Mouse (Mus musculus) embryonic facial prominence, embryonic 11.5 days (tissue): ENCODE results near the gene Arhgap44. TPM values are rescaled to one million over a fixed set of nuclear protein-coding genes. Genes with fewer than 3 reads are reported as not detected.

Source experiments
- ATAC-seq: fragments of 200-750 bp; cut with Nextera tagmentation; replicated peaks from 2 replicates; pipeline ENCODE4 v1.8.0; 2017; ENCODE audit warnings: low read depth; ENCODE audit not compliant: insufficient number of reproducible peaks, low FRiP score, low TSS enrichment
- DNase-seq: peaks from one replicate; pipeline ENCODE4 v3.0.0-alpha.2; 2015; ENCODE audit warnings: low spot score
- H3K27ac ChIP-seq: fragments of 300-500 bp; sonication (generic); replicated peaks from 2 replicates; pipeline ENCODE4 v1.5.1; 2014; ENCODE audit warnings: mild to moderate bottlenecking, low read depth, low read length, control low read depth
- H3K27me3 ChIP-seq: fragments of 300-500 bp; sonication (generic); 2 replicates; pipeline ENCODE4 v1.6.1; 2014; ENCODE audit warnings: mild to moderate bottlenecking, low read length, moderate library complexity, mixed read lengths; ENCODE audit not compliant: control insufficient read depth, insufficient read depth
- H3K36me3 ChIP-seq: fragments of 300-500 bp; sonication (generic); replicated peaks from 2 replicates; pipeline ENCODE4 v1.6.1; 2014; ENCODE audit warnings: low read depth, mild to moderate bottlenecking, low read length, moderate library complexity, mixed read lengths; ENCODE audit not compliant: control insufficient read depth, insufficient read depth
- H3K4me1 ChIP-seq: fragments of 300-500 bp; sonication (generic); 2 replicates; pipeline ENCODE4 v1.6.1; 2014; ENCODE audit warnings: low read length, mixed read lengths; ENCODE audit not compliant: control insufficient read depth, insufficient read depth
- H3K4me2 ChIP-seq: fragments of 300-500 bp; sonication (generic); 2 replicates; pipeline ENCODE4 v1.6.1; 2014; ENCODE audit warnings: low read depth, mild to moderate bottlenecking, control low read depth, low read length, moderate library complexity
- H3K4me3 ChIP-seq: fragments of 300-500 bp; sonication (generic); 2 replicates; pipeline ENCODE4 v1.5.1; 2014; ENCODE audit warnings: low read depth, low read length, control low read depth
- H3K9ac ChIP-seq: fragments of 300-500 bp; sonication (generic); replicated peaks from 2 replicates; pipeline ENCODE4 v1.6.1; 2014; ENCODE audit warnings: mild to moderate bottlenecking, control low read depth, low read length
- H3K9me3 ChIP-seq: fragments of 300-500 bp; sonication (generic); replicated peaks from 2 replicates; pipeline ENCODE4 v1.6.1; 2016; ENCODE audit warnings: mild to moderate bottlenecking, low read length, inconsistent platforms, mixed read lengths; ENCODE audit not compliant: control insufficient read depth
- WGBS: fragments of 180-500 bp; shearing (Covaris S2); extraction: QIAGEN DNeasy Blood & Tissue Kit; methylation state at CpG from one replicate; pipeline ENCODE4 v1.1.7; 2014; 5-methylcytosine and 5-hydroxymethylcytosine counted together
- polyA plus RNA-seq: library from polyadenylated mRNA; unstranded; fragments of >200 nt; fragmentation: Nextera tagmentation; extraction: Ambion mirVana; gene quantifications from 2 replicates; pipeline ENCODE4 v1.2.1, GENCODE M21; 2014

Gene Arhgap44
- polyA plus RNA-seq, 1 experiment from 2014 or later: 3.3 TPM

DNA sequence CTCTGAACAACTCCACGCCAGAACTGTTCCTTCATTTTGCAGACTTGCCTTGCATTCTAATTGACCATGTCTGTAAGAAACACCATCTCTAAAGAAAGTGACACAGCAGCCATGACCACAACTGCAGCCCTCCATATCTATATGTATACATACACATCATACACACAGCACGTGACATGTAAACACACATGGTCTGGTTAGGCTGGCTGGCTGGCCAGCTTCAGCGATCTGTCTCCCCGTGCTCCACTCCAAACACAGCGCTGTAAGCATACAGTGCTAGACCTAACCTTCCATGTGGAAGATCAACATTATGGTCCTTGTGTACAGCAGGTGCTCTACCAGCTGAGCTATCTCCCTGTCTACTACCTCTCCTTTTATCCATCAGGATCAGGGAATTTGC is 111.9 kb downstream of the Arhgap44 start:
- Histone ChIP-seq H3K27ac (no peak overlapping the region), H3K4me2 (no peak overlapping the region), H3K4me3 (no peak overlapping the region), H3K36me3 (no peaks in the 10 kb centered on the region), H3K9me3 (no peaks in the 10 kb centered on the region), H3K4me1 (no peaks in the 10 kb centered on the region), H3K9ac (no peak overlapping the region), H3K27me3 (no peaks in the 10 kb centered on the region)
- ATAC-seq (no peak), DNase-seq (no peak)
- 87% methylated on average over 5 of the region's 5 CpGs for WGBS

- Histone ChIP-seq H3K27ac (no peak overlapping the region), H3K9me3 (no peaks in the 10 kb centered on the region), H3K4me3 (no peak overlapping the region), H3K36me3 (no peaks in the 10 kb centered on the region), H3K9ac (no peak overlapping the region), H3K4me2 (no peak overlapping the region), H3K27me3 (no peaks in the 10 kb centered on the region), H3K4me1 (no peaks in the 10 kb centered on the region)
- ATAC-seq: no peak
- WGBS: 73% methylated on average over 7 of the region's 7 CpGs
- no peak for DNase-seq
Observed at GRCm38 (mm10) chr11:65049090-65049489, 113.7 kb downstream of the Arhgap44 start.

DNA sequence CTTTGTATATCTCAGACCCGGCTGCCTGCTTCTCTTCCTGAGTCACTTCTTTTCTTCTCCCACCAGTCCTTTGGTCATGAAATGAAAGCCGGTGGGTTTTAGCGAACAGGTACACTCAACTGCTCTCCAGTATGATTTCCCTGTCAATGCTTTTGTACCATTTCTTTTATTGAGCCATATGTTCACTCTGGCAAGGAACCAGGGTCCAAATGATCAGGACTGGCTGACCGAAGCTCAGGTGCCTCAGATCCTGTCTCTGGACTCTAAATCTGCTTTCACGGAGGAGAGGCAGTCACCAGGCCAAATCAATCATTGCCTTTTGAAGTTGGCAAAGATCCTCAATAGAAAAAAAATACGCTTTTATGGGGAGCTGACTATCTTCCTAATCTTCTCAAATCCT is 122.2 kb downstream of the Arhgap44 start:
- Histone ChIP-seq H3K36me3 (no peaks in the 10 kb centered on the region), H3K4me1 (no peaks in the 10 kb centered on the region), H3K27ac (no peak overlapping the region), H3K9ac (no peak overlapping the region), H3K4me3 (no peak overlapping the region), H3K4me2 (no peak overlapping the region), H3K9me3 (no peaks in the 10 kb centered on the region), H3K27me3 (no peaks in the 10 kb centered on the region)
- 83% methylated on average over 6 of the region's 6 CpGs for WGBS
- no peak for DNase-seq
- ATAC-seq: no peak

DNA sequence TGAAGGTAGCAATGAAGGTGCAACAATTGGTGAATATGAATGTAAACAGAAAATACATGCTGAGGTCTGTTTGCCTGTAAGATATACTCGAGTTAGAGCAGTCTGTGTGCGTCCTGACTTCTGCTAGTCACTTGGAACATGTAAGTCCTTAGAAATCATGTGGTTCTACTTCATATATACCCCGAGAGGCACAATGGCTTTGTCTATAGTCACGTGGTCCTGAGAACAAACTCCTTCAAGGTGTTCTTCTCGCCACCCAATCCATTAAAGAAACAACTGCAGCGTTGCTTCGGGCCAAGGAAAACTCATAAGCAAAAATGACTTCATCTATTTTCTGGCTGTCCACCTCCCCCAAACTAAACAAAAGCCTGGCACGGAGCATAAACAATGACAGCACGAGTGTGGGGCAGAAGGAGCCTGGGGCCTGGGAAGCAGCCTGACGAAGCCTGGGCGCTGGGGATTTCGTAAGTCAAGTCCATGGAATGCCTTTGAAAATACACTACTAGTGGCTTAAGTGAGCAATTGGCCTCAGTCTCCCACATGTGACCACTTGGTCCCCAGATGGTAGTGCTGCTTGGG is 123.2 kb downstream of the Arhgap44 start:
- WGBS: 62% methylated on average over 12 of the region's 12 CpGs
- DNase-seq: no peak
- Histone ChIP-seq H3K4me3 (no peak overlapping the region), H3K4me1 (no peaks in the 10 kb centered on the region), H3K9me3 (no peaks in the 10 kb centered on the region), H3K36me3 (no peaks in the 10 kb centered on the region), H3K4me2 (no peak overlapping the region), H3K9ac (no peak overlapping the region), H3K27me3 (no peaks in the 10 kb centered on the region), H3K27ac (no peak overlapping the region)
- ATAC-seq: no peak

DNA sequence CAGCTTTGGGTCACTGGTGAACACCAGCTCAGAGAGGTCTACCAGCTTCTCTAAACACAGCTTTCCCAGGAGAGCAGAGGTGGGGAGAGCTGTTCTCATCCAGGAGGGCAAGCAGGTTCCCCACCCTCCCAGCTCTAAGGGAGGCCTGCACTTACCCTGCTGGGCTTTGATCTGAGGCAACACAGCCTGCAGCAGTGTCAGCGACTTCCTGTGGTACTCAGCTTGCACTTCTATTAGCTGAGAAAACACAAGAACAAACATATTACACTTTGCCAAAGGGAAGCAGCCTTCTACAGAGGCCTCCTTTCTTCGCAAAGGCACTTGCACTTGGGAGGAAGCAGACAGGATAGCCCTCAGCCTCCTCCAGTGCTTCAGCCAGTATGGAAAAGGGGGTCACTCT is 123.8 kb downstream of the Arhgap44 start:
- Histone ChIP-seq H3K36me3 (no peaks in the 10 kb centered on the region), H3K27ac (no peak overlapping the region), H3K9me3 (no peaks in the 10 kb centered on the region), H3K4me3 (no peak overlapping the region), H3K9ac (no peak overlapping the region), H3K4me1 (no peaks in the 10 kb centered on the region), H3K4me2 (no peak overlapping the region), H3K27me3 (no peaks in the 10 kb centered on the region)
- ATAC-seq (no peak), DNase-seq (no peak)
- 50% methylated on average over 2 of the region's 2 CpGs for WGBS

- no peak for ATAC-seq
- WGBS: 89% methylated on average over 7 of the region's 7 CpGs
- H3K36me3 ChIP-seq: no peaks in the 10 kb centered on the region
- H3K4me1 ChIP-seq: no peaks in the 10 kb centered on the region
- DNase-seq: no peak
- H3K9ac ChIP-seq: no peak overlapping the region
- no peaks in the 10 kb centered on the region for H3K27me3 ChIP-seq
- no peaks in the 10 kb centered on the region for H3K9me3 ChIP-seq
- no peak overlapping the region for H3K4me3 ChIP-seq
- H3K27ac ChIP-seq: no peak overlapping the region
- H3K4me2 ChIP-seq: no peak overlapping the region
Observed at GRCm38 (mm10) chr11:65032221-65032620, 130.5 kb downstream of the Arhgap44 start.

DNA sequence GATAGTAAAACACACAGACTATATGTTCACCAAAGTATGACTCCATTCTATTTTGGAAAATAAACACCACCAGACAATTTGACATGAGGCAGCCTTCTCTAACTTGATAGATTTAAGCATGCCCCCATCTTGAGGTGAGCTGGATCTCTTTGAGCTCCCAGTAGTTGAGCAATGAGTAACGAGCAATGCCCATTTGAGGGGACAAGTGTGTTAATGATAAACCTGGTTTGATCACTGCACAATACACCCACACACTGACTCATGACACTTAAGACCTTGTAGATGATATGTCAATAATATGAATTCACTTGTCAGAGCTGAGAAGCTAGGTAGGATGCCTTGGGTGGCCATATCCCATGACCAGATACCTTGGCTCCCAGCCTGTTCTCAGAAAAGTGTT is 132.6 kb downstream of the Arhgap44 start:
- WGBS: 80% methylated on average over 1 of the region's 1 CpGs
- no peak overlapping the region for H3K9ac ChIP-seq
- no peaks in the 10 kb centered on the region for H3K36me3 ChIP-seq
- no peak overlapping the region for H3K4me2 ChIP-seq
- H3K9me3 ChIP-seq: no peaks in the 10 kb centered on the region
- H3K27ac ChIP-seq: no peak overlapping the region
- no peaks in the 10 kb centered on the region for H3K4me1 ChIP-seq
- DNase-seq: no peak
- no peak overlapping the region for H3K4me3 ChIP-seq
- no peaks in the 10 kb centered on the region for H3K27me3 ChIP-seq
- no peak for ATAC-seq

DNA sequence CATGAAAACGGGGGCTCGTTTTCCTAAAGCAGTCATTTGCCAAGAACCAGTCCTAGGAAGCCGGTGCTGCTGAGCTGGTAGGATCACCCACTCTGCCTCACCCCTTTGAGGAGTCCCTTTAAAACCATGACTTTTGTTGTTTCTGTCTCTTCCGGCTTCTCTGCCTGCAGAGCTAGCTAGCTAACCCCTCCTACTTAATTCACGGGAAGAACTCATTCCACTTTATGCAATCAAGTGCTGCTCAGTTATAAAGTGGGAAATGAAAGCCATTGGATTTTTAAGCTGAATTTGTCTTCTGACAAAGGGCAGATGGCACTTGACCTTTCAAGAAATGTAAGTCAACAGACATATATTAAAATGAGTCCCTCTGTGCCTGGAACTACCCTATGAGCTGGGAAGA is 134.7 kb downstream of the Arhgap44 start:
- Histone ChIP-seq H3K9ac (no peak overlapping the region), H3K27ac (no peak overlapping the region), H3K4me3 (no peak overlapping the region), H3K9me3 (no peaks in the 10 kb centered on the region), H3K4me2 (no peak overlapping the region), H3K27me3 (no peaks in the 10 kb centered on the region), H3K36me3 (no peaks in the 10 kb centered on the region), H3K4me1 (no peaks in the 10 kb centered on the region)
- DNase-seq (no peak), ATAC-seq (no peak)
- WGBS: 84% methylated on average over 5 of the region's 5 CpGs
